Mouse (Mus musculus) cerebellum, adult 11-12 months (tissue): ENCODE results near the gene Pdzd3.
"Not testable (repeated sequence)": the region's sequence is repeated elsewhere in the genome, so short reads cannot be mapped to it uniquely, and the experiment has no call there.

Source experiments
- DNase-seq: peaks from one replicate; pipeline ENCODE4 v3.0.0; 2022

Gene Pdzd3

GRCm38 (mm10) chr9:44251314-44251713, at the start of gene Pdzd3:
Pdzd3 (minus strand) TSS chr9:44251471.
- no peak for DNase-seq

GRCm38 (mm10) chr9:44300001-44300400, 48.7 kb upstream of the Pdzd3 start:
- not testable (repeated sequence) for DNase-seq

- no peak for DNase-seq
These were observed 41.2 kb upstream of the Pdzd3 start for GRCm38 (mm10) chr9:44292490-44292889.

GRCm38 (mm10) chr9:44288959-44289291, 37.7 kb upstream of the Pdzd3 start:
- no peak for DNase-seq

- peak; percentile 68 for DNase-seq
These were observed 37.0 kb upstream of the Pdzd3 start, which contains the start of gene Abcg4 for GRCm38 (mm10) chr9:44288076-44288958. Abcg4 (minus strand) TSS chr9:44288615.

- DNase-seq, result peak; percentile 61
These were observed 36.3 kb upstream of the Pdzd3 start for GRCm38 (mm10) chr9:44287401-44288075.

GRCm38 (mm10) chr9:44287003-44287400, 35.7 kb upstream of the Pdzd3 start:
- no peak for DNase-seq

- no peak for DNase-seq
These were observed 35.1 kb upstream of the Pdzd3 start for GRCm38 (mm10) chr9:44286256-44286850.

GRCm38 (mm10) chr9:44283183-44283582, 31.9 kb upstream of the Pdzd3 start:
- no peak for DNase-seq

- DNase-seq, result no peak
These were observed 18.7 kb upstream of the Pdzd3 start for GRCm38 (mm10) chr9:44269973-44270372.

- peak; percentile 28 for DNase-seq
These were observed 17.8 kb upstream of the Pdzd3 start for GRCm38 (mm10) chr9:44269077-44269476.

GRCm38 (mm10) chr9:44268432-44268831, 17.2 kb upstream of the Pdzd3 start, which contains the start of gene Nlrx1:
Nlrx1 (minus strand) TSS chr9:44268599.
- peak; percentile 12 for DNase-seq

GRCm38 (mm10) chr9:44268027-44268360, 16.7 kb upstream of the Pdzd3 start:
- DNase-seq, result peak; percentile 86

GRCm38 (mm10) chr9:44267319-44268026, 16.2 kb upstream of the Pdzd3 start:
- DNase-seq, result no peak

GRCm38 (mm10) chr9:44266478-44267226, 15.4 kb upstream of the Pdzd3 start:
- DNase-seq, result no peak

GRCm38 (mm10) chr9:44261388-44261787, 10.1 kb upstream of the Pdzd3 start:
- no peak for DNase-seq

GRCm38 (mm10) chr9:44259014-44259413, 7.7 kb upstream of the Pdzd3 start:
- no peak for DNase-seq

- no peak for DNase-seq
These were observed 4.9 kb upstream of the Pdzd3 start for GRCm38 (mm10) chr9:44256213-44256612.

GRCm38 (mm10) chr9:44255136-44255521, 3.9 kb upstream of the Pdzd3 start:
- no peak for DNase-seq

GRCm38 (mm10) chr9:44254508-44255135, 3.4 kb upstream of the Pdzd3 start:
- DNase-seq, result no peak

- DNase-seq, result no peak
These were observed 2.2 kb upstream of the Pdzd3 start for GRCm38 (mm10) chr9:44253441-44253840.

GRCm38 (mm10) chr9:44250445-44250844, 826 bp downstream of the Pdzd3 start:
- no peak for DNase-seq
